Mouse (Mus musculus): ENCODE data around the gene Rnf144b. TPM values are rescaled to one million over a fixed set of nuclear protein-coding genes. Genes with fewer than 3 reads are reported as not detected.

Gene Rnf144b
- polyA plus RNA-seq, 1 experiment from 2014 or later, result 1.3 TPM

DNA sequence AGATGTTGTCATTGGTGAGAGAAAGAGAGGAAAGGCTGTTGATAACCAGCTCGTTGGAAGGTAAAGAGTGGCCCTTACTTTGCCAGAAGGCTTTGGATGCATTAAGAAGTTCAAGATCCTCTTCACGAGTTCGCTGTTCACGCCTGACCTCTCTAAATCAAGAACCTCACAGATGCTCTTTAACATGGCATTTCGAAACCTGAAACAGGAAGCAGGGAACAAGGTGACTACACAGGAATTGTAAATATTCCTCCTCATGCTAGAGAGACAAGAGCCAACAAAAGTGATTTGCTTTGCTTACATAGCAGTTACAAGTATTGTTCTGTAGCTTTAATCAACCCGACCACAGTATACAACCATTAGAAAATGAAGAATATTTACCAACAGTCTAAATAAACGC lies 23.2 kb upstream of the Rnf144b start:
- Histone ChIP-seq H3K27me3 (ENCODE audit: control insufficient read depth, insufficient read depth, low read length) (no peaks in the 10 kb centered on the region), H3K9me3 (ENCODE audit: control insufficient read depth, low read length) (no peaks in the 10 kb centered on the region), H3K36me3 (ENCODE audit: control insufficient read depth, insufficient read depth, low read length) (peaks cover 17% of the 10 kb centered on the region), H3K4me2 (ENCODE audit: low read depth, low read length) (no peak overlapping the region), H3K9ac (replicated peaks; ENCODE audit: low read depth, low read length) (no peak overlapping the region), H3K27ac (ENCODE audit: low read depth, low read length) (no peak overlapping the region), H3K4me1 (ENCODE audit: control insufficient read depth, insufficient read depth, low read length) (peaks cover 10% of the 10 kb centered on the region; the same call in 1 of the 2 replicates), H3K4me3 (ENCODE audit: low read depth, low read length) (no peak overlapping the region)
- 85% methylated on average over 7 of the region's 7 CpGs for WGBS
- ATAC-seq (ENCODE audit: low read depth), result no peak

GRCm38 (mm10) chr13:47100587-47100986 lies 21.9 kb upstream of the Rnf144b start:
- Histone ChIP-seq H3K4me1 (ENCODE audit: control insufficient read depth, insufficient read depth, low read length) (peaks cover 18% of the 10 kb centered on the region; the same call in 1 of the 2 replicates), H3K27me3 (ENCODE audit: control insufficient read depth, insufficient read depth, low read length) (no peaks in the 10 kb centered on the region), H3K9ac (replicated peaks; ENCODE audit: low read depth, low read length) (no peak overlapping the region), H3K4me3 (ENCODE audit: low read depth, low read length) (no peak overlapping the region), H3K4me2 (ENCODE audit: low read depth, low read length) (no peak overlapping the region), H3K36me3 (ENCODE audit: control insufficient read depth, insufficient read depth, low read length) (peaks cover 17% of the 10 kb centered on the region), H3K9me3 (ENCODE audit: control insufficient read depth, low read length) (no peaks in the 10 kb centered on the region), H3K27ac (ENCODE audit: low read depth, low read length) (no peak overlapping the region)
- WGBS, result 90% methylated on average over 2 of the region's 2 CpGs
- ATAC-seq (ENCODE audit: low read depth), result no peak

DNA sequence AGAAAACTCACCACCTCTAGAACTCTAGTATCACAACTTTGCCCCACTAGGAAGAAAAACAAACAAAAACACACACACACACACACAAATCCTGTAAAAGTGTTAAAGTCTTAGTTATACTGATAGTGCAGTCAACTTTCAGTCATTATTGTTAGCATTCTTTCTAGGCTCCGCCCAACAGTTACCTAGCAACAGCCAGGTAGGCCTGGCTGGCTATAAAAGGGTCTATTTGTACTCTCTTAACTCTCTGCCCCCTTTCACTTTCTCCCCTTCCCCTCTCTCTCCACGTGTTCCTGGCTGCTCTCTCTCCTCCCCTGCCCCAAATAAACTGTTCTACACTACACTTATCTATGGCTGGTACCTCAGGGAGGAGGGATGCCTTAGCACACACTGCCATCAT lies 18.3 kb upstream of the Rnf144b start:
- Histone ChIP-seq H3K27me3 (ENCODE audit: control insufficient read depth, insufficient read depth, low read length) (no peaks in the 10 kb centered on the region), H3K4me1 (ENCODE audit: control insufficient read depth, insufficient read depth, low read length) (peaks cover 18% of the 10 kb centered on the region; the same call in 1 of the 2 replicates), H3K9ac (replicated peaks; ENCODE audit: low read depth, low read length) (no peak overlapping the region), H3K4me3 (ENCODE audit: low read depth, low read length) (peak overlapping the region; percentile 98; the same call in 1 of the 2 replicates), H3K4me2 (ENCODE audit: low read depth, low read length) (peak overlapping the region; percentile 83; the same call in 1 of the 2 replicates), H3K27ac (ENCODE audit: low read depth, low read length) (no peak overlapping the region), H3K9me3 (ENCODE audit: control insufficient read depth, low read length) (no peaks in the 10 kb centered on the region), H3K36me3 (ENCODE audit: control insufficient read depth, insufficient read depth, low read length) (0 out of 2 replicates have a peak, but pooled peaks cover 2% of the 10 kb centered on the region)
- ATAC-seq (ENCODE audit: low read depth), result no peak
- WGBS, result 13% methylated on average over 2 of the region's 2 CpGs

GRCm38 (mm10) chr13:47104856-47105541 lies 17.5 kb upstream of the Rnf144b start:
- H3K4me2 ChIP-seq (ENCODE audit: low read depth, low read length), result peak overlapping the region; percentile 83
- H3K36me3 ChIP-seq (ENCODE audit: control insufficient read depth, insufficient read depth, low read length), result no peaks in the 10 kb centered on the region
- H3K4me3 ChIP-seq (ENCODE audit: low read depth, low read length), result peak overlapping the region; percentile 98
- peak overlapping the region; percentile 98 for H3K27ac ChIP-seq (ENCODE audit: low read depth, low read length)
- peaks cover 18% of the 10 kb centered on the region; the same call in 1 of the 2 replicates for H3K4me1 ChIP-seq (ENCODE audit: control insufficient read depth, insufficient read depth, low read length)
- H3K9ac ChIP-seq (replicated peaks; ENCODE audit: low read depth, low read length), result peak overlapping the region; percentile 90
- WGBS, result under 1% methylated on average over 25 of the region's 25 CpGs
- no peaks in the 10 kb centered on the region for H3K9me3 ChIP-seq (ENCODE audit: control insufficient read depth, low read length)
- H3K27me3 ChIP-seq (ENCODE audit: control insufficient read depth, insufficient read depth, low read length), result no peaks in the 10 kb centered on the region
- no peak for ATAC-seq (ENCODE audit: low read depth)

DNA sequence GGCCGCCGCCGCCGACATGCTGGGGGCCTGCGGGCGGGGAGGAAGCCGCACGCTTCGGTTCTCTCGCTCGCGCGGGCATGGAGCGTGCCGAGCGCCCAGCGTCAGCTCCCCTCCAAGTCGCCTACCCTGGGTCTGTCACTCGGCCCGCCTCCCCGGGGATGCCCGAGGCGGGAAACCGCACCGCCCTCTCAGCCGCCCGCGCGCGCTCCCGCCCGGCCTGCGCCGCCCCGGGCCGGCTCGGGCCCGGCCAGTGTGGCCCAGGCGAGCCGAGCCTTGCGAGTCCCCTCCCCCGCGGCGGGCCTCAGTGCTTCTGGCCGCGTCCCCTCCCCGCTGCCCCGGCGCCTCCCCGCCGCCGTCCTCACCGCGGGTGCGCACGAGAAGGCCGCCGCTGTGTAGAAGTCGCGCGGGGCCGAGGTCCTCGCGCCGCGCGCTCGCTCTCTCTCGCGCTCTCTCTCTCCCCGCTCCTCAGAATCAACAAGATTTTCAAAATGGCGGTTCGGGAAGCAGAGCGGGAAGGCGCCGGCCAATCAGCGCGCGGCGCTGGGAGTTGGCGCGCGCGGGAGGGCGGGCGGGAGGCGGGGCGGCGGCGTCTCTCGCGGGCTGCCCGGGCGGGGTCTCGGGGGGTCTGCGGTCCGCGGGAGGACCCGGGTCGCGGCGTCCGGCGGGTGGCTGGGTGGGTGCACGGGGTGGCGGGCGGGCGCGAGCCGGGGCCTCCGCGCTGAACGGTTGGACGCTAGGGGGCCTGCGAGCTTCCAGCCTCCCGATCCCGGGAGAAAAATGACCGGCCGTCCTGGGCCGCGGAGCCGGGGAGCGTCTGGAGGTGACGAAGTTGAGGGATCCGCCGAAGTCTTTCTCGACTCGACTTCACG lies 16.5 kb upstream of the Rnf144b start, which contains the start of gene Dek:
Gene Dek, minus strand, starts transcription at position 491 of the 869 bp plus-strand sequence.
- no peaks in the 10 kb centered on the region for H3K36me3 ChIP-seq (ENCODE audit: control insufficient read depth, insufficient read depth, low read length)
- peak within 1 kb of the TSS; percentile 98 for H3K27ac ChIP-seq (ENCODE audit: low read depth, low read length)
- peak within 1 kb of the TSS; percentile 90 for H3K9ac ChIP-seq (replicated peaks; ENCODE audit: low read depth, low read length)
- WGBS, result under 1% methylated on average over 98 of the region's 129 CpGs
- peak; percentile 94 for ATAC-seq (ENCODE audit: low read depth)
- H3K9me3 ChIP-seq (ENCODE audit: control insufficient read depth, low read length), result no peaks in the 10 kb centered on the region
- H3K27me3 ChIP-seq (ENCODE audit: control insufficient read depth, insufficient read depth, low read length), result no peaks in the 10 kb centered on the region
- H3K4me3 ChIP-seq (ENCODE audit: low read depth, low read length), result peak within 1 kb of the TSS; percentile 98
- H3K4me1 ChIP-seq (ENCODE audit: control insufficient read depth, insufficient read depth, low read length), result peaks cover 18% of the 10 kb centered on the region; the same call in 1 of the 2 replicates
- H3K4me2 ChIP-seq (ENCODE audit: low read depth, low read length), result peak within 1 kb of the TSS; percentile 83

DNA sequence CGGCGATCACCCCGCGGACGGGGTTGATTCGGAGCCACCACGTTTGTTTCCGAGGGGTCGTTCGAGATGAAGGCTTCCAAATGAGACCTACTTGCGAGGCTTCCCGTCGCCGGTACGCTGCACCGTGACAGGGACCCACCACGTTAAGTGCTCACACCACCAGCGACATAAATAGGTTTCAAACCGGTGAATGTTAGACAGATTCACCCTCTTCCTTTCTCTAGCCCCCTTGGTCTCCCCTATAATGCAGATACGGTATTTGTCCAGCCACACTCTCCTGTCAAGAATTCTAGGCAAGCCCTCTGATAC lies 15.9 kb upstream of the Rnf144b start:
- H3K4me3 ChIP-seq (ENCODE audit: low read depth, low read length), result peak overlapping the region; percentile 98
- H3K4me2 ChIP-seq (ENCODE audit: low read depth, low read length), result peak overlapping the region; percentile 65
- ATAC-seq (ENCODE audit: low read depth), result peak; percentile 31; the same call in 1 of the 2 replicates
- no peaks in the 10 kb centered on the region for H3K9me3 ChIP-seq (ENCODE audit: control insufficient read depth, low read length)
- H3K27ac ChIP-seq (ENCODE audit: low read depth, low read length), result peak overlapping the region; percentile 98
- no peaks in the 10 kb centered on the region for H3K36me3 ChIP-seq (ENCODE audit: control insufficient read depth, insufficient read depth, low read length)
- H3K27me3 ChIP-seq (ENCODE audit: control insufficient read depth, insufficient read depth, low read length), result no peaks in the 10 kb centered on the region
- H3K4me1 ChIP-seq (ENCODE audit: control insufficient read depth, insufficient read depth, low read length), result peaks cover 18% of the 10 kb centered on the region; the same call in 1 of the 2 replicates
- H3K9ac ChIP-seq (replicated peaks; ENCODE audit: low read depth, low read length), result peak overlapping the region; percentile 90
- under 1% methylated on average over 20 of the region's 20 CpGs for WGBS

DNA sequence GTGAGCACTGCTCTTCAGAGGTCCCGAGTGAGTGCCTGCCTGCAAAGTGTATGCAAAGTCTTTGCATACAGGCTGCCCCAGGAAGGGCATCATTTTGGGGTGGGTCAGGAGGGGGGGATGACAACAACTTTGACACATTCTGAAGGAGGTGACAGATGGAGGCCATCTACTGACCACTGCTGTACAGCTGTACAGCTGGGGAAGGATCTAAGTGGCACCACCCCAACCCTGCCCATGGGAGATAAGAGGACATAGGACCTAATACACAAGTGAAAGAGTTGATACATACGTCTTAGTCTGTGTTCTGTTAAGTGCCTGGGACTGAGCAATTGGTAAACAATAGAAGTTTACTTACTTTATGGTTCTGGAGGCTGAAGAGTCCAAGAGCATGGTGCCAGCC lies 13.2 kb upstream of the Rnf144b start:
- ATAC-seq (ENCODE audit: low read depth), result no peak
- H3K36me3 ChIP-seq (ENCODE audit: control insufficient read depth, insufficient read depth, low read length), result no peaks in the 10 kb centered on the region
- no peaks in the 10 kb centered on the region for H3K9me3 ChIP-seq (ENCODE audit: control insufficient read depth, low read length)
- H3K27me3 ChIP-seq (ENCODE audit: control insufficient read depth, insufficient read depth, low read length), result no peaks in the 10 kb centered on the region
- no peak overlapping the region for H3K9ac ChIP-seq (replicated peaks; ENCODE audit: low read depth, low read length)
- H3K4me2 ChIP-seq (ENCODE audit: low read depth, low read length), result no peak overlapping the region
- no peak overlapping the region for H3K4me3 ChIP-seq (ENCODE audit: low read depth, low read length)
- H3K4me1 ChIP-seq (ENCODE audit: control insufficient read depth, insufficient read depth, low read length), result peaks cover 8% of the 10 kb centered on the region; the same call in 1 of the 2 replicates
- H3K27ac ChIP-seq (ENCODE audit: low read depth, low read length), result no peak overlapping the region
- 89% methylated on average over 2 of the region's 2 CpGs for WGBS

DNA sequence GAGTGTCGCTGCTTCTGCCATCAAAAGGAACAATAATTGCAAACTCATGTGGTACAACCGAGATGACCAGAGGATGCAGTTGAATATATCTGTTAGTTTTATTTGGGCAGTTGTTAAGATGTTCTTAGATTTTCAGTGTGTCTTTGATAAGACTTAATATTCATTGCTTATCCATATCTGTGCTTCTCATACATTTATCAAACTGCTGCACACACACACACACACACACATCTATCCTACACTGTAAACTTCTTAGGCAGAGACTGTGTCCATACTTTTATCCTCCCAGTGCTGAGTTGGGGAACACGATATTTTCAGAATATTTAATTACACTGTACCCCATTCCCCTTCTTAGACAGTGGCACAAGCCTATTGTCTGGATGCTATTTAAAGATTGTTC lies 11.3 kb upstream of the Rnf144b start:
- ATAC-seq (ENCODE audit: low read depth), result no peak
- Histone ChIP-seq H3K9ac (replicated peaks; ENCODE audit: low read depth, low read length) (no peak overlapping the region), H3K4me2 (ENCODE audit: low read depth, low read length) (no peak overlapping the region), H3K27ac (ENCODE audit: low read depth, low read length) (no peak overlapping the region), H3K36me3 (ENCODE audit: control insufficient read depth, insufficient read depth, low read length) (no peaks in the 10 kb centered on the region), H3K4me3 (ENCODE audit: low read depth, low read length) (no peak overlapping the region), H3K9me3 (ENCODE audit: control insufficient read depth, low read length) (no peaks in the 10 kb centered on the region), H3K27me3 (ENCODE audit: control insufficient read depth, insufficient read depth, low read length) (no peaks in the 10 kb centered on the region), H3K4me1 (ENCODE audit: control insufficient read depth, insufficient read depth, low read length) (no peaks in the 10 kb centered on the region)
- 88% methylated on average over 3 of the region's 3 CpGs for WGBS

- WGBS, result 87% methylated on average over 3 of the region's 3 CpGs
- H3K27ac ChIP-seq (ENCODE audit: low read depth, low read length), result no peak overlapping the region
- no peaks in the 10 kb centered on the region for H3K9me3 ChIP-seq (ENCODE audit: control insufficient read depth, low read length)
- no peak overlapping the region for H3K4me2 ChIP-seq (ENCODE audit: low read depth, low read length)
- H3K4me3 ChIP-seq (ENCODE audit: low read depth, low read length), result no peak overlapping the region
- H3K27me3 ChIP-seq (ENCODE audit: control insufficient read depth, insufficient read depth, low read length), result no peaks in the 10 kb centered on the region
- H3K9ac ChIP-seq (replicated peaks; ENCODE audit: low read depth, low read length), result no peak overlapping the region
- no peaks in the 10 kb centered on the region for H3K36me3 ChIP-seq (ENCODE audit: control insufficient read depth, insufficient read depth, low read length)
- H3K4me1 ChIP-seq (ENCODE audit: control insufficient read depth, insufficient read depth, low read length), result no peaks in the 10 kb centered on the region
- no peak for ATAC-seq (ENCODE audit: low read depth)
Observed at GRCm38 (mm10) chr13:47112056-47112455, 10.4 kb upstream of the Rnf144b start.
